Mouse (Mus musculus) G1E (cell line): Measurements from ENCODE around the gene Scamp3. TPM values are rescaled to one million over a fixed set of nuclear protein-coding genes. Genes with fewer than 3 reads are reported as not detected.
"Not testable (repeated sequence)": the region's sequence is repeated elsewhere in the genome, so short reads cannot be mapped to it uniquely, and the experiment has no call there.

ENCODE experiments used
- ATAC-seq: 2 replicates; pipeline ENCODE4 v1.8.0; 2016; ENCODE audit warnings: mild to moderate bottlenecking; ENCODE audit not compliant: insufficient number of reproducible peaks, poor library complexity, low FRiP score, severe bottlenecking; ENCODE audit errors: extremely low read depth
- DNase-seq: peaks from one replicate; pipeline ENCODE4 v3.0.0; 2012; ENCODE audit warnings: low spot score
- H3K27me3 ChIP-seq: 2 replicates; pipeline ENCODE4 v1.6.1; 2012; ENCODE audit warnings: mild to moderate bottlenecking, low read length, inconsistent platforms; ENCODE audit not compliant: insufficient read depth
- H3K36me3 ChIP-seq: replicated peaks from 2 replicates; pipeline ENCODE3; 2012; ENCODE audit warnings: mild to moderate bottlenecking, inconsistent platforms
- H3K4me1 ChIP-seq: 2 replicates; pipeline ENCODE4 v1.6.1; 2012; ENCODE audit warnings: low read depth, low read length, inconsistent platforms, mixed read lengths; ENCODE audit not compliant: insufficient read depth
- H3K4me3 ChIP-seq: 2 replicates; pipeline ENCODE4 v1.5.1; 2012; ENCODE audit warnings: low read depth, mild to moderate bottlenecking, inconsistent platforms, low read length, moderate library complexity, mixed read lengths
- H3K9me3 ChIP-seq: replicated peaks from 2 replicates; pipeline ENCODE4 v1.6.1; 2012; ENCODE audit warnings: inconsistent platforms
- CTCF ChIP-seq: IDR thresholded peaks from 2 replicates; pipeline ENCODE4 v1.5.1; 2012; ENCODE audit warnings: low read depth, low read length, inconsistent platforms, mixed read lengths
- GATA1 ChIP-seq: IDR thresholded peaks from 2 replicates; pipeline ENCODE4 v1.6.1; 2012; ENCODE audit warnings: borderline replicate concordance, low read length, inconsistent platforms, mixed read lengths
- GATA2 ChIP-seq: IDR thresholded peaks from 2 replicates; pipeline ENCODE4 v1.6.1; 2012; ENCODE audit warnings: low read depth, low read length, inconsistent platforms, borderline replicate concordance
- POLR2AphosphoS5 ChIP-seq: IDR thresholded peaks from 2 replicates; pipeline ENCODE4 v1.6.1; 2012; ENCODE audit warnings: low read depth, low read length, inconsistent platforms; ENCODE audit not compliant: insufficient replicate concordance
- TAL1 ChIP-seq: conservative IDR thresholded peaks from 2 replicates; pipeline ENCODE4 v1.6.1; 2012; ENCODE audit warnings: low read depth, low read length, inconsistent platforms, mixed read lengths
- polyA plus RNA-seq: library from polyadenylated mRNA; stranded (reverse); fragments of >175 nt; gene quantifications from 2 replicates; pipeline ENCODE4 v1.2.3, GENCODE M21; 2012
- total RNA-seq, 2 experiments: library from RNA; stranded (forward) in 1 of 2; stranded (reverse) in 1 of 2; fragments of 200-1000 nt in 1 of 2; fragments of >200 nt in 1 of 2; fragmentation: Nextera tagmentation in 1 of 2; gene quantifications; 2 replicates each; pipeline ENCODE4 v1.2.3; 2014 to 2017

The Scamp3 gene
- total and polyA plus RNA-seq, 3 experiments: 35.1 to 234 (median 123) TPM

DNA sequence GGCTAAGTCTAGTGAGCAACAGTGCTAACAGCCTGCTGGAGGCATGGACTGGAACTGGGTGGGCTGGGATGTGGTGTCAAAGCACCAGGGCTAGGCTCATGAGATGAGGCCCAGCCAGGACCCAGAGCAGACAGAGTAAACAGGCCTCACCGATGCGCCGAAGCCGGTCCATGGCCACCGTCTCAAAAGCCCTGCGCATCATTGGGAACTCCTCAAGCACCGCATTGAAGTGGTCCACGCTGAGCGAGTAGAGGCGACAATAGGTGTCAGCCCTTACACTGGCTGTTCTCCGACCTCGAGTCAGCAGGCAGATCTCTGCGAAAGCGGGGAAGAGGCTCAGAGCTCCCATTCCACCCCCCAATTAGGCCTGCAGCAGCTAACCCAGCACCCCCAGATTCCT, 28.7 kb upstream of the Scamp3 start:
- Histone ChIP-seq H3K27me3 (peaks cover 19% of the 10 kb centered on the region), H3K4me1 (peaks cover 62% of the 10 kb centered on the region), H3K36me3 (peaks cover 41% of the 10 kb centered on the region)

DNA sequence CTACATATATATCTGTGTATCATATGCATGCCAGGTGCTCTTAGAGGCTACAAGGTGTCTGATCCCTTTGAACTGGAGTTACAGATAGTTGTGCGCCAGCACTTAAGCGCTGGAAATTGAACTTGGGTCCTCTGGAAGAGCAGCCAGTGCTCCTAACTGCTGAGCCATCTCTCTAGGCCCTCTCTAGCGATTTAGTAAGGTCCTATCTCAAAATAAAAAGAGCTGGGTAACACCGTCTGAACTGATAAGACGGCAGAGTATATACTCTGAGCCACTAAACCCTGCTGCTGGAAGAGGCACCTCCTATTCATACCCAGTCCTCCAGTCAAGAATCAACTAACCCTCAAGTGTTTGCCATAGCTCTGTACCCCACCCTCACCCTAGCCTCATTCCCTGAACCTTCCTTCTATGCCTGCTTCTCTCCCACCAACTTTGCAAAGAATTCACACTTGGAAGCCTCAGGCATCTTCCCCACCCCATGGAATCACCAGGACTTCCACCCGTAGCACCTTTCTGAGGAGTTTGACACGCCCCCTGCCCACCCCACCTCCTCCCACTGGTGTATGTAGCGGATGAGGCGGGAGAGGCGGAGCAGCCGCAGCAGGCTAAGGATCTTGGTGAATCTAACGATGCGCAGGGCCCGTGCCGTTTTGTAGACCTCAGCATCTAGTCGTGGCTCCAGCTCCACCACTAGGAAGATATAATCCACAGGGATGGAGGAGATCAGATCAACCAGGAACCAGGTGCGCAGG, 25.0 kb upstream of the Scamp3 start:
- Histone ChIP-seq H3K4me1 (peaks cover 33% of the 10 kb centered on the region), H3K27me3 (peaks cover 29% of the 10 kb centered on the region), H3K9me3 (no peaks in the 10 kb centered on the region), H3K4me3 (no peak overlapping the region), H3K36me3 (peaks cover 5% of the 10 kb centered on the region)
- no peak for TF ChIP-seq TAL1
- TF ChIP-seq POLR2AphosphoS5: no peak
- TF ChIP-seq CTCF: no peak
- ATAC-seq (no peak), DNase-seq (no peak)

More for the DNA sequence above, 28.7 kb upstream of the Scamp3 start:
- ATAC-seq (no peak), DNase-seq (no peak)
- Histone ChIP-seq H3K4me3 (no peak overlapping the region; the same call in 1 of the 2 replicates), H3K9me3 (no peaks in the 10 kb centered on the region)
- TF ChIP-seq POLR2AphosphoS5 (peak; percentile 80; the same call in 1 of the 2 replicates), GATA2 (no peak)

DNA sequence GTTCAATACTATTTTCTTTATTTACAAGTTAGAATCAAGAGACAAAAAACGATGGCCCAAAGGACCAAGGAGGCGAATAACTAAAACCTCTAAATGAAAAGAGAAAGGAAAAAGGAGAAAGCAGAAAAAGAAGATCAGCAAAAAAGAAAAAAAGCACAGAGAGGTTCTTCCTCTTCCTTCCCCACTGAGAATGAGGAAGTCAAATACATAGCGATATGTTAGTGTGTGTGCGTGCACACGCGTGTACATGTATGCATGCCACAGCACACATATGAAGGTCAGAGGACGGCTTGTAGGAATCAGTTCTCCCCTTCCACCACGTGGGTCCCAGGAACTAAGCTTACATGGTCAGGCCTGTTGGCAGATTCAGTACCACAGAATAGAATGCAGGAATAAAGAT, 20.3 kb upstream of the Scamp3 start:
- Histone ChIP-seq H3K27me3 (peaks cover 34% of the 10 kb centered on the region), H3K4me3 (no peak overlapping the region), H3K4me1 (peaks cover 32% of the 10 kb centered on the region), H3K36me3 (no peaks in the 10 kb centered on the region), H3K9me3 (no peaks in the 10 kb centered on the region)
- DNase-seq (no peak), ATAC-seq (no peak)
- TF ChIP-seq GATA1 (no peak), TAL1 (no peak), CTCF (no peak), POLR2AphosphoS5 (no peak), GATA2 (no peak)

DNA sequence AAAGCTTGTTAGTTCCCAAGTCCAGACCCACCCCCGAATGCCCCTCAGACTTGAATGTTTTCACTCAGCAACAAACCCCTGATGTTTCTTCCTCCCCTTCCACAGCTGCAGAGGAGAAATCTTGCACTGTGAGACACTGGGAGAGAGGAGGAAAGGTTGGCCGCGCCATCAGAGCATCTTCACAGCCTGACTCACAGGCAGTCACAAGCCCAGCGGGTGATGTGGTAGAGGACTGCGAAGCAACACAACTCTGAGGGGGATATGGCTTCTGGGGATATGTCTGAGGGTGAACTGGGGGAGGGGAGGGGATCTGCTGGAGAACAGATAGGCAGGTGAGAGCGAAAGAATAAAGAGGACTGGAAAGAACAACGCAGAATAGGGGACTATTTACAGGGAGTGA, 18.6 kb upstream of the Scamp3 start:
- Histone ChIP-seq H3K27me3 (peaks cover 23% of the 10 kb centered on the region), H3K9me3 (no peaks in the 10 kb centered on the region), H3K36me3 (no peaks in the 10 kb centered on the region), H3K4me3 (no peak overlapping the region), H3K4me1 (peaks cover 29% of the 10 kb centered on the region)
- no peak for DNase-seq
- TF ChIP-seq CTCF: no peak
- TF ChIP-seq TAL1: no peak
- TF ChIP-seq GATA1: no peak
- ATAC-seq: no peak

DNA sequence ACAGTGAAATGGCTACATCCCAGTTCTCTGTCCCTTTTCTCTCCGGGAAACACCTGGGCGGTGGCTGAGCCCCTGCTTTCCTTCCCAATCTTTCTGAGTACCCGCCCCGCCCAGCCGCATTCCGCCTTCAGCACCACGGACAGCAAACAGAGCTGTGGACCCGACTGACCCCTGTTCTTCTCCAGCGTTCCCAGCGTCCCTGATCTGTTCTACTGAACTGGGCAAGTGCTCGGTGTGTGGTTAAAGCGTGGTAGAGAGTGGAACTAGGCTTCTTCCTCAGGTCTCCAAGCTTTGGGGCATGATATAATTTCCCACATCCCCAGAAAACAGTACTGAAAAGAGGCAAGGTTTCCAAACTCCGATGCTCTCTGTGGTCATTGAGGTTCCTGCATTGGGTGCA, 18.1 kb upstream of the Scamp3 start:
- Histone ChIP-seq H3K27me3 (peaks cover 21% of the 10 kb centered on the region), H3K4me3 (peak overlapping the region; percentile 74; the same call in 1 of the 2 replicates), H3K4me1 (peaks cover 33% of the 10 kb centered on the region), H3K36me3 (no peaks in the 10 kb centered on the region), H3K9me3 (no peaks in the 10 kb centered on the region)
- TF ChIP-seq TAL1: no peak
- TF ChIP-seq GATA1: no peak
- no peak for TF ChIP-seq GATA2
- TF ChIP-seq POLR2AphosphoS5: no peak
- TF ChIP-seq CTCF: no peak
- peak; percentile 34; the same call in 1 of the 2 replicates for ATAC-seq
- peak; percentile 53 for DNase-seq

DNA sequence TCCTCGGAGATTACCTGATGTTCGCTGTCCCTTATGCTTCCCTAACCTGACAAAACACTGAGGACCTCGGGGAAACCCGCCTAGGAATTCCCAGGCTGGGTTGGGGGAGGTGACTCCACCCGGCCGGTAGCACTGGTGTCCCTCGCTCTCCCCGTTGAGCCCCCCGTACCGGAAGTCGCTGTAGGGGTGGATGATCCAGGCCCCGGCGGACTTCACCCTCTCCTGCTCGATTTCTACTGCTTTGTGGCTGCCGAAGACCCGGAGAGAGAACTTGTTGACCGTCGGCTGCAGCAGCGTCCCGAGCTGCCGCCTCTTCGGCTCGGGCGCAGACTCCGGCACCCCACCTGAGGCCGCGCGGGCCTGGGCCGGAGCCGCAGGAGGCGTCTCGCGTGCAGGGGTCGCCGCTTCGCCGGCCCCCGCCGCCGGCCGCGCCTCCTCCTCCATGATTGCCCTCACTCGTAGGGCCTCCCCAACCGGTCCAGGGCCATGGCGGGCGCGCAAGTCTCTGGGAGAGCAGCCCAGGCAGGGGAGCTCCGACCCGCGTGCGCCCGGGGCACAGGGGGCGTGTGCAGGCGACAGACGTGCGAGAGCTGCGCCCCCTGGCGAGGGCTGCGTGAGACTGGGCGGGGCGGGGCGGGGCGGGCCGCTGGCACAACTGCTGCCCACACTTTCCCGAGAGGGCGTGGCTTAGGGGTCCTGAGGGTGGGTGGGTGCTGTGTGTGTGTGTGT, 17.5 kb upstream of the Scamp3 start, which contains the start of gene Hcn3:
Hcn3 (minus strand) TSS at position 581 of the 729 bp plus-strand sequence.
- Histone ChIP-seq H3K9me3 (no peaks in the 10 kb centered on the region), H3K4me3 (peak within 1 kb of the TSS; percentile 74), H3K36me3 (no peaks in the 10 kb centered on the region), H3K27me3 (peaks cover 18% of the 10 kb centered on the region), H3K4me1 (peaks cover 33% of the 10 kb centered on the region)
- DNase-seq: peak; percentile 72
- no peak for ATAC-seq
- no peak for TF ChIP-seq CTCF
- no peak for TF ChIP-seq POLR2AphosphoS5
- no peak for TF ChIP-seq TAL1
- TF ChIP-seq GATA1: no peak
- no peak for TF ChIP-seq GATA2

DNA sequence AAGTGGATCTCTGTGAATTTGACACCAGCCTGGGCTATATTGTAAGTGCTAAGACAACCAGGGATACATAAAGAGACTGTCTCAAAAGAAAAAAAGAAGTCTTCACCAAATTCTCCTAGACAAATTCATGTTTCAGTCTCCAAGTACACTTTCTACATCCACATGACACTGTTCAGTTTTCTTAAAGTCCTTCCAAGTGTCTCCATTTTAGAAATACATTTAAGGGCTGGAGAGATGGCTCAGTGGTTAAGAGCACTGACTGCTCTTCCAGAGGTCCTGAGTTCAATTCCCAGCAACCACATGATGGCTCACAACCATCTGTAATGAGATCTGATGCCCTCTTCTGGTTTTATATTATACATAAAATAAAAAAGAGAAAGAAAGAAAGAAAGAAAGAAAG, 16.1 kb upstream of the Scamp3 start:
- not testable (repeated sequence) for H3K9me3 ChIP-seq, DNase-seq, H3K36me3 ChIP-seq, ATAC-seq, H3K4me3 ChIP-seq
- H3K27me3 ChIP-seq: peaks cover 16% of the 10 kb centered on the region
- peaks cover 42% of the 10 kb centered on the region for H3K4me1 ChIP-seq
